Mouse (Mus musculus): Measurements from ENCODE around the gene Kdelr1. TPM values are rescaled to one million over a fixed set of nuclear protein-coding genes. Genes with fewer than 3 reads are reported as not detected.
A peak's percentile ranks its signal among the peaks of the same experiment; 100 is the strongest.
"Not testable (repeated sequence)": the region's sequence is repeated elsewhere in the genome, so short reads cannot be mapped to it uniquely, and the experiment has no call there.

Gene Kdelr1
- total and polyA plus RNA-seq, 2 experiments from 2014 or later = 50.2 to 196 TPM

DNA sequence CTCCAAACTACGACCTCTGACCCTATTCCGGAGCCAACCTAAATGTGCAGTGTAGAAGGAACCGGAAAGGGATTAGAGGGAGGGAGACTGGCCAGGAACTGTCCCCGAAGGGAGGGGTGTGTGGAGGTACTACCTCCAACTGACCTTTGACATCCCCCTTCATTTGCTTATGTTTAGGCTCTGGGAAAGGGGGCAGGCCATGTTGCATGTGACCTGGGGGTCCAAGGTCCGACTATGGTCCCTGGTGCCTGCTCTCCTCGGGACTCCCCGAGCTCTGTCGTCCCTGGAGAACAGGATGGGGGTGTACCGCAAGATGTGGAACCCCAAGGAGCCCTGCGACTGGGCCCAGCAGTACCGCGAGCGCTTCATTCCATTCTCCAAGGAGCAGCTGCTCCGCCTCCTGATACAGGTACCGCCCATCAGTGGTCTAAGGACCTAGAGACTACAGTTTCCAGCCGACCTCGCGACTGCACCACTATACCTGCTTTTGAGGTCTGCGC lies 24.7 kb downstream of the Kdelr1 start:
- TF ChIP-seq CTCF (IDR thresholded peaks at IDR 0.05; ENCODE audit: low read depth) = 0 out of 2 replicates have a peak, but pooled peaks have one; percentile 15
- peaks cover 8% of the 10 kb centered on the region; the same call in 1 of the 2 replicates for H3K4me1 ChIP-seq (ENCODE audit: insufficient read depth, low read length)
- ATAC-seq = peak; percentile 67
- H3K9ac ChIP-seq (replicated peaks; ENCODE audit: low read length) = peak overlapping the region; percentile 63
- peak; percentile 57 for DNase-seq (ENCODE audit: low spot score)
- no peaks in the 10 kb centered on the region for H3K27me3 ChIP-seq (ENCODE audit: insufficient read depth, low read length)
- under 1% methylated on average over 19 of the region's 19 CpGs for WGBS
- peak overlapping the region; percentile 50 for H3K4me3 ChIP-seq (ENCODE audit: low read length)
- H3K27ac ChIP-seq = peak overlapping the region; percentile 82
- H3K9me3 ChIP-seq (ENCODE audit: low read length) = no peaks in the 10 kb centered on the region
- H3K4me2 ChIP-seq (ENCODE audit: low read depth, low read length) = peak overlapping the region; percentile 92
- H3K36me3 ChIP-seq (ENCODE audit: insufficient read depth, low read length) = no peaks in the 10 kb centered on the region

GRCm38 (mm10) chr7:45898125-45898524 lies 25.6 kb downstream of the Kdelr1 start:
- Histone ChIP-seq H3K27ac (peak overlapping the region; percentile 82; the same call in 1 of the 2 replicates), H3K4me2 (ENCODE audit: low read depth, low read length) (peak overlapping the region; percentile 92)
- not testable (repeated sequence) for H3K4me1 ChIP-seq (ENCODE audit: insufficient read depth, low read length); H3K27me3 ChIP-seq (ENCODE audit: insufficient read depth, low read length); H3K9me3 ChIP-seq (ENCODE audit: low read length); H3K4me3 ChIP-seq (ENCODE audit: low read length); H3K36me3 ChIP-seq (ENCODE audit: insufficient read depth, low read length); H3K9ac ChIP-seq (replicated peaks; ENCODE audit: low read length); ATAC-seq
- TF ChIP-seq CTCF (IDR thresholded peaks at IDR 0.05; ENCODE audit: low read depth) = peak; percentile 49
- WGBS = 52% methylated on average over 4 of the region's 4 CpGs
- DNase-seq (ENCODE audit: low spot score) = peak; percentile 56

DNA sequence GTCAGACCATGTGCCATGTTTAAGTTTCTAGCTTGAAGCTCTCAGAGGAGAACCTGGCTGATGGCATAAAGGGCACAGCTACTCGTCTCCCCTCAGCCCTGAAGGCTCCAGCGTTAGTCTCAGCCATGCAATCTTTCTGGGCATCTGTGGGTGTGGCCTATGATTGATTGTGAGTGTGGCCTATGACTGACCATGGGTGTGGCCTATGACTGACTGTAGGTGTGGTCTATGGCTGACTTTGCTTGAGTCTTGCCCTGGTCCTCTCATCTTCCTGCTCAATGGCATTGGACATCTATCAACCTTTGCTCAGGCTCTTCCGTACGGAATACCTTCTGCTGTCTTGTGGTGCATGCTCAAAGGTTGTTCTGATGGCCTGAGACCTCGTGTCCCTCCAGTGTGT lies 29.0 kb downstream of the Kdelr1 start:
- no peak for ATAC-seq
- WGBS = 54% methylated on average over 5 of the region's 5 CpGs

DNA sequence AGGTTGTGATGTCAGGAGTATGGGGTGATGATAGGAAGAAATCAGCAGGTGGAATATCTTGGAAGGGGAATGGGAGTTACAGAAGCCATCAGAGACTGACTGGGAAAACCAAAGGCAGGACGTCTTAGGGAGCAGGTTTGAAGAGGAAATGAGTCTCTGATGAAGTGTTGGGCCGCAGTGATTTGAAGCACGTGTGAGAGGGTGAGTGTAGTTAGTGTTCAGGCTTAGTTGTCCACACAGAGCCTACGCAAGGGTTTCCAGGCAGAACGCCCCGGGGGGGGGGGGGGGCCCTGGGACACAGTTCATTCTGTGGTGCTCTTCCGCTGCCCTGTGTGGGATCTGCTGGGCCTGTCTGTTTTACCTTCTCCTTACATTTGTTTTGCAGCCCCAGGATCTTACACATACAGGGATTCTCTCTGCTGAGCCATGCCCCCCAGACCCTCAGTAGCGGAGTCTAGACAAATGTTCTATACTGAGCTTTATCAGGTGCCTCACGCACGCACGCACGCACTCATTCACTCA lies 30.0 kb downstream of the Kdelr1 start:
- WGBS = 81% methylated on average over 10 of the region's 12 CpGs
- Histone ChIP-seq H3K4me3 (ENCODE audit: low read length) (no peak overlapping the region), H3K36me3 (ENCODE audit: insufficient read depth, low read length) (no peaks in the 10 kb centered on the region), H3K27ac (no peak overlapping the region), H3K27me3 (ENCODE audit: insufficient read depth, low read length) (no peaks in the 10 kb centered on the region), H3K9me3 (ENCODE audit: low read length) (no peaks in the 10 kb centered on the region), H3K4me2 (ENCODE audit: low read depth, low read length) (no peak overlapping the region), H3K4me1 (ENCODE audit: insufficient read depth, low read length) (peaks cover 4% of the 10 kb centered on the region; the same call in 1 of the 2 replicates), H3K9ac (replicated peaks; ENCODE audit: low read length) (no peak overlapping the region)
- DNase-seq (ENCODE audit: low spot score) = no peak
- no peak for TF ChIP-seq CTCF (IDR thresholded peaks at IDR 0.05; ENCODE audit: low read depth)
- no peak for ATAC-seq

More for the DNA sequence above, 29.0 kb downstream of the Kdelr1 start:
- H3K9me3 ChIP-seq (ENCODE audit: low read length) = no peaks in the 10 kb centered on the region
- H3K4me3 ChIP-seq (ENCODE audit: low read length) = no peak overlapping the region
- H3K36me3 ChIP-seq (ENCODE audit: insufficient read depth, low read length) = no peaks in the 10 kb centered on the region
- H3K27me3 ChIP-seq (ENCODE audit: insufficient read depth, low read length) = no peaks in the 10 kb centered on the region
- DNase-seq (ENCODE audit: low spot score) = peak; percentile 10
- H3K9ac ChIP-seq (replicated peaks; ENCODE audit: low read length) = no peak overlapping the region
- H3K4me1 ChIP-seq (ENCODE audit: insufficient read depth, low read length) = peaks cover 8% of the 10 kb centered on the region; the same call in 1 of the 2 replicates
- H3K27ac ChIP-seq = no peak overlapping the region
- no peak for TF ChIP-seq CTCF (IDR thresholded peaks at IDR 0.05; ENCODE audit: low read depth)
- no peak overlapping the region for H3K4me2 ChIP-seq (ENCODE audit: low read depth, low read length)

GRCm38 (mm10) chr7:45906622-45907021 lies 34.0 kb downstream of the Kdelr1 start:
- Histone ChIP-seq H3K4me2 (ENCODE audit: low read depth, low read length) (no peak overlapping the region), H3K27ac (no peak overlapping the region), H3K9ac (replicated peaks; ENCODE audit: low read length) (no peak overlapping the region), H3K36me3 (ENCODE audit: insufficient read depth, low read length) (peaks cover 8% of the 10 kb centered on the region; the same call in 1 of the 2 replicates), H3K9me3 (ENCODE audit: low read length) (no peaks in the 10 kb centered on the region), H3K27me3 (ENCODE audit: insufficient read depth, low read length) (no peaks in the 10 kb centered on the region), H3K4me3 (ENCODE audit: low read length) (no peak overlapping the region), H3K4me1 (ENCODE audit: insufficient read depth, low read length) (no peaks in the 10 kb centered on the region)
- ATAC-seq (no peak), DNase-seq (ENCODE audit: low spot score) (no peak)
- TF ChIP-seq CTCF (IDR thresholded peaks at IDR 0.05; ENCODE audit: low read depth) = no peak
- 91% methylated on average over 9 of the region's 9 CpGs for WGBS

DNA sequence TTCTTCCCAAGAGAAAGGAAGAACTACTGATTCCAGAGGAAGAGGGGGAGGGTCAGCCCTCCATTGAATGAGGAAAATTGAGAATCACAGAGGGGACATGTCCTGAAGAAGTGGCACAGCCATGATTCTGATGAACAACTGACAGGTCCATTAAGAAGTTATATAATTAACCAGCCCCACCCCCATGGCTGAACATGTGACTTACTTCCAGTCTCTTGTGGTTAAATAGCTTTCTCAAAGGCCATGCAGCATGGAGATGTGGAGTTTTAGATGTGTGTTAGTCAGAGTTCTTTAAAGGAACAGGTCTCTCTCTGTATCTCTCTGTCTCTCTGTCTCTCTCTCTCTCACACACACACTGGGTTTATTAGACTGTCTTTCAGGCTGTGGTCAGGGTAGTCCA lies 35.8 kb downstream of the Kdelr1 start:
- Histone ChIP-seq H3K27me3 (ENCODE audit: insufficient read depth, low read length) (no peaks in the 10 kb centered on the region), H3K27ac (no peak overlapping the region), H3K4me2 (ENCODE audit: low read depth, low read length) (no peak overlapping the region), H3K36me3 (ENCODE audit: insufficient read depth, low read length) (peaks cover 8% of the 10 kb centered on the region; the same call in 1 of the 2 replicates), H3K4me3 (ENCODE audit: low read length) (no peak overlapping the region), H3K4me1 (ENCODE audit: insufficient read depth, low read length) (no peaks in the 10 kb centered on the region), H3K9ac (replicated peaks; ENCODE audit: low read length) (no peak overlapping the region), H3K9me3 (ENCODE audit: low read length) (no peaks in the 10 kb centered on the region)
- ATAC-seq (no peak), DNase-seq (ENCODE audit: low spot score) (no peak)
- no peak for TF ChIP-seq CTCF (IDR thresholded peaks at IDR 0.05; ENCODE audit: low read depth)

DNA sequence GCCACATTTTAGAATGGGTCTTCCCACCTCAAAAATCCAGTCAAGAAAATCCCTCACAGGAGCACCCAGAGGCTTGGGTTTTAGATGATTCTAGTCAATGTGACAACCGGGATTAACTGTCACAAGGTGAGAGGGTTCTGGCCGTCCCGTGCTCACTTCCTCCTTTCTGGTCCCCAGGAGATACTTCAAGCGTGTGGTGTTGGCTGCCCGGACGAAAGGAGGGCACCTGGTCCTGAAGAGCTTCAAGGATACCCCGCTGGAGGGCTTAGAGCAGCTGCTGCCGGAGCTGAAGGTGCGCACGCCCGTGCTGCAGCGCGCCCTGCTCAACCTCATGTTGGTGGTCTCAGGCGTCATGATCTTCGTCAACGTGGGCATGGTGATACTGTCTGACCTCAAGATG lies 36.6 kb downstream of the Kdelr1 start:
- H3K27ac ChIP-seq = no peak overlapping the region
- no peaks in the 10 kb centered on the region for H3K9me3 ChIP-seq (ENCODE audit: low read length)
- H3K36me3 ChIP-seq (ENCODE audit: insufficient read depth, low read length) = peaks cover 8% of the 10 kb centered on the region; the same call in 1 of the 2 replicates
- TF ChIP-seq CTCF (IDR thresholded peaks at IDR 0.05; ENCODE audit: low read depth) = no peak
- no peak overlapping the region for H3K9ac ChIP-seq (replicated peaks; ENCODE audit: low read length)
- no peak overlapping the region for H3K4me3 ChIP-seq (ENCODE audit: low read length)
- no peaks in the 10 kb centered on the region for H3K27me3 ChIP-seq (ENCODE audit: insufficient read depth, low read length)
- DNase-seq (ENCODE audit: low spot score) (no peak), ATAC-seq (no peak)
- H3K4me2 ChIP-seq (ENCODE audit: low read depth, low read length) = no peak overlapping the region
- WGBS = 95% methylated on average over 16 of the region's 16 CpGs
- H3K4me1 ChIP-seq (ENCODE audit: insufficient read depth, low read length) = no peaks in the 10 kb centered on the region
